In genomic region chr1:183210115-183210514, GRCm38 (mm10) we compare ENCODE assay signal across 9 mouse cellular contexts.
"Had no signal": no experiment of that assay in that cellular context is flagged by ENCODE, and none has a peak within 500 bp of the region (broad histone marks: within the 10 kb centered on the region; RNA-seq: fewer than 3 reads in every experiment).

No protein-coding gene starts in this region.

- ATAC-seq: midbrain, embryonic 16.5 days had no signal

- DNase-seq: lung, embryonic 14.5 days; lung, postnatal 14 days; midbrain, embryonic 14.5 days; retina, postnatal 1 day; right cerebral cortex, adult 18-20 months; thymus, adult 18-20 months; thymus, postnatal 14 days; thymus, postnatal 36 days had no signal
